Mouse (Mus musculus) effector memory CD4-positive, alpha-beta T cell, adult 7 months (primary cell): ENCODE results near the gene Krtcap2. TPM values are rescaled to one million over a fixed set of nuclear protein-coding genes. Genes with fewer than 3 reads are reported as not detected.

ENCODE experiments used
- polyA plus RNA-seq: library from polyadenylated mRNA; unstranded; fragments of 100-300 nt; shearing (Covaris generic); gene quantifications from one replicate; pipeline ENCODE4 v1.2.1, GENCODE M21; 2017

Krtcap2 gene
- polyA plus RNA-seq: 246 TPM

GRCm38 (mm10) chr3:89245688-89246171, at the start of gene Krtcap2:
Gene Krtcap2 (plus strand): TSS chr3:89245966.

GRCm38 (mm10) chr3:89202253-89203141, 43.3 kb upstream of the Krtcap2 start, which contains the start of gene Gba:
Gene Gba (plus strand): TSS chr3:89202928.

GRCm38 (mm10) chr3:89214681-89215411, 30.9 kb upstream of the Krtcap2 start, which contains the start of gene Thbs3:
Gene Thbs3 (plus strand): TSS chr3:89215180.

GRCm38 (mm10) chr3:89226900-89227299, 18.9 kb upstream of the Krtcap2 start, which contains the start of gene Mtx1:
Gene Mtx1 (minus strand): TSS chr3:89227088.

GRCm38 (mm10) chr3:89228836-89229235, 16.9 kb upstream of the Krtcap2 start, which contains the start of gene Muc1:
Gene Muc1 (plus strand): TSS chr3:89229057.

GRCm38 (mm10) chr3:89246261-89247100, 715 bp downstream of the Krtcap2 start, which contains the start of gene Trim46:
Gene Trim46 (minus strand): TSS chr3:89246309.

GRCm38 (mm10) chr3:89259076-89259475, 13.3 kb downstream of the Krtcap2 start, which contains the start of gene Dpm3:
Gene Dpm3 (plus strand): TSS chr3:89259358.

GRCm38 (mm10) chr3:89270051-89270755, 24.4 kb downstream of the Krtcap2 start, which contains the start of gene Slc50a1:
Gene Slc50a1 (minus strand): TSS chr3:89270570.

GRCm38 (mm10) chr3:89280606-89281511, 35.1 kb downstream of the Krtcap2 start, which contains the start of gene Efna1:
Gene Efna1 (minus strand): TSS chr3:89281142.

Other genes with a start within 250 kb of the Krtcap2 start
- 76.9 TPM for gene Rusc1, start 152.7 kb upstream of the Krtcap2 start, polyA plus RNA-seq
- gene Gm43738, start 144.9 kb upstream of the Krtcap2 start, polyA plus RNA-seq: not detected
- gene Fdps, start 144.0 kb upstream of the Krtcap2 start, polyA plus RNA-seq: 39.4 TPM
- not detected for gene Pklr, start 109.8 kb upstream of the Krtcap2 start, polyA plus RNA-seq
- 0.48 TPM for gene Hcn3, start 85.8 kb upstream of the Krtcap2 start, polyA plus RNA-seq
- gene Clk2, start 81.2 kb upstream of the Krtcap2 start, polyA plus RNA-seq: 80.7 TPM
- 240 TPM for gene Scamp3, start 68.5 kb upstream of the Krtcap2 start, polyA plus RNA-seq
- gene Fam189b, start 62.8 kb upstream of the Krtcap2 start, polyA plus RNA-seq: 102 TPM
- 106 TPM for gene Gba, start 43.0 kb upstream of the Krtcap2 start, polyA plus RNA-seq
- 2.3 TPM for gene Thbs3, start 30.8 kb upstream of the Krtcap2 start, polyA plus RNA-seq
- gene Mtx1, start 18.9 kb upstream of the Krtcap2 start, polyA plus RNA-seq: 86.4 TPM
- 12.5 TPM for gene Muc1, start 16.9 kb upstream of the Krtcap2 start, polyA plus RNA-seq
- gene Trim46, start 343 bp downstream of the Krtcap2 start, polyA plus RNA-seq: 2.6 TPM
- gene Dpm3, start 13.4 kb downstream of the Krtcap2 start, polyA plus RNA-seq: 76.3 TPM
- 134 TPM for gene Slc50a1, start 24.6 kb downstream of the Krtcap2 start, polyA plus RNA-seq
- gene Efna1, start 35.2 kb downstream of the Krtcap2 start, polyA plus RNA-seq: not detected
- gene Efna3, start 77.0 kb downstream of the Krtcap2 start, polyA plus RNA-seq: not detected
- gene Efna4, start 92.1 kb downstream of the Krtcap2 start, polyA plus RNA-seq: 0.32 TPM
- gene Adam15, start 104.0 kb downstream of the Krtcap2 start, polyA plus RNA-seq: 18.8 TPM
- gene Dcst2, start 116.0 kb downstream of the Krtcap2 start, polyA plus RNA-seq: 0.16 TPM
- gene Dcst1, start 119.3 kb downstream of the Krtcap2 start, polyA plus RNA-seq: 0.16 TPM
- 10.7 TPM for gene Zbtb7b, start 148.8 kb downstream of the Krtcap2 start, polyA plus RNA-seq
- not detected for gene Lenep, start 156.8 kb downstream of the Krtcap2 start, polyA plus RNA-seq
- gene Flad1, start 165.9 kb downstream of the Krtcap2 start, polyA plus RNA-seq: 32.0 TPM
- 10.2 TPM for gene Cks1b, start 172.4 kb downstream of the Krtcap2 start, polyA plus RNA-seq
- gene Shc1, start 172.5 kb downstream of the Krtcap2 start, polyA plus RNA-seq: 71.5 TPM
- 47.8 TPM for gene Pygo2, start 184.2 kb downstream of the Krtcap2 start, polyA plus RNA-seq
- gene Pbxip1, start 190.7 kb downstream of the Krtcap2 start, polyA plus RNA-seq: 109 TPM
- gene Pmvk, start 208.6 kb downstream of the Krtcap2 start, polyA plus RNA-seq: 7.7 TPM